Mouse (Mus musculus): ENCODE measurements at regions not wholly inside any gene's neighbourhood (a gene's known extent, or its start where the extent isn't known, plus 50 kb on each side); places are given as distances from the start of the nearest gene placed in this dataset.
"Not testable (repeated sequence)": the region's sequence is repeated elsewhere in the genome, so short reads cannot be mapped to it uniquely, and the experiment has no call there.

GRCm38 (mm10) chr3:78575667-78576464, 710.5 kb downstream of the Rapgef2 start:
- ATAC-seq (ENCODE audit: low read depth) = no peak
- 25% methylated on average over 2 of the region's 2 CpGs for WGBS
- no peak overlapping the region for H3K4me2 ChIP-seq (ENCODE audit: low read depth, low read length)
- H3K4me1 ChIP-seq (ENCODE audit: control insufficient read depth, insufficient read depth, low read length) = no peaks in the 10 kb centered on the region
- no peaks in the 10 kb centered on the region for H3K9me3 ChIP-seq (ENCODE audit: control insufficient read depth, low read length)
- H3K4me3 ChIP-seq (ENCODE audit: low read depth, low read length) = no peak overlapping the region
- H3K36me3 ChIP-seq (ENCODE audit: control insufficient read depth, insufficient read depth, low read length) = no peaks in the 10 kb centered on the region
- no peak overlapping the region for H3K27ac ChIP-seq (ENCODE audit: low read depth, low read length)
- no peak overlapping the region for H3K9ac ChIP-seq (replicated peaks; ENCODE audit: low read depth, low read length)
- no peaks in the 10 kb centered on the region for H3K27me3 ChIP-seq (ENCODE audit: control insufficient read depth, insufficient read depth, low read length)

GRCm38 (mm10) chr3:78574807-78575206, 711.5 kb downstream of the Rapgef2 start:
- Histone ChIP-seq H3K4me1 (ENCODE audit: control insufficient read depth, insufficient read depth, low read length) (no peaks in the 10 kb centered on the region), H3K27me3 (ENCODE audit: control insufficient read depth, insufficient read depth, low read length) (no peaks in the 10 kb centered on the region), H3K9ac (replicated peaks; ENCODE audit: low read depth, low read length) (no peak overlapping the region), H3K36me3 (ENCODE audit: control insufficient read depth, insufficient read depth, low read length) (no peaks in the 10 kb centered on the region), H3K9me3 (ENCODE audit: control insufficient read depth, low read length) (no peaks in the 10 kb centered on the region), H3K4me2 (ENCODE audit: low read depth, low read length) (no peak overlapping the region), H3K4me3 (ENCODE audit: low read depth, low read length) (no peak overlapping the region), H3K27ac (ENCODE audit: low read depth, low read length) (no peak overlapping the region)
- WGBS = 76% methylated on average over 3 of the region's 3 CpGs
- ATAC-seq (ENCODE audit: low read depth) = no peak

GRCm38 (mm10) chr3:78573299-78573698, 713.0 kb downstream of the Rapgef2 start:
- H3K36me3 ChIP-seq (ENCODE audit: control insufficient read depth, insufficient read depth, low read length) = no peaks in the 10 kb centered on the region
- ATAC-seq (ENCODE audit: low read depth) = no peak
- H3K27ac ChIP-seq (ENCODE audit: low read depth, low read length) = no peak overlapping the region
- no peak overlapping the region for H3K4me3 ChIP-seq (ENCODE audit: low read depth, low read length)
- H3K9ac ChIP-seq (replicated peaks; ENCODE audit: low read depth, low read length) = no peak overlapping the region
- no peaks in the 10 kb centered on the region for H3K27me3 ChIP-seq (ENCODE audit: control insufficient read depth, insufficient read depth, low read length)
- H3K9me3 ChIP-seq (ENCODE audit: control insufficient read depth, low read length) = no peaks in the 10 kb centered on the region
- no peaks in the 10 kb centered on the region for H3K4me1 ChIP-seq (ENCODE audit: control insufficient read depth, insufficient read depth, low read length)
- 91% methylated on average over 6 of the region's 6 CpGs for WGBS
- no peak overlapping the region for H3K4me2 ChIP-seq (ENCODE audit: low read depth, low read length)

- not testable (repeated sequence) for ATAC-seq (ENCODE audit: low read depth); H3K4me1 ChIP-seq (ENCODE audit: control insufficient read depth, insufficient read depth, low read length); H3K9me3 ChIP-seq (ENCODE audit: control insufficient read depth, low read length); H3K27me3 ChIP-seq (ENCODE audit: control insufficient read depth, insufficient read depth, low read length); H3K36me3 ChIP-seq (ENCODE audit: control insufficient read depth, insufficient read depth, low read length); H3K27ac ChIP-seq (ENCODE audit: low read depth, low read length); H3K4me2 ChIP-seq (ENCODE audit: low read depth, low read length); H3K9ac ChIP-seq (replicated peaks; ENCODE audit: low read depth, low read length); H3K4me3 ChIP-seq (ENCODE audit: low read depth, low read length)
These were observed 721.4 kb downstream of the Rapgef2 start for GRCm38 (mm10) chr3:78564926-78565325.

Data from neural tube, embryonic 14.5 days (tissue).